Mouse (Mus musculus) heart, embryonic 15.5 days (tissue): ENCODE data around the gene Ttc12. TPM values are rescaled to one million over a fixed set of nuclear protein-coding genes. Genes with fewer than 3 reads are reported as not detected.

Source experiments
- ATAC-seq: fragments of 200-750 bp; cut with Nextera tagmentation; replicated peaks from 2 replicates; pipeline ENCODE4 v1.8.0; 2017; ENCODE audit warnings: low read depth, moderate TSS enrichment; ENCODE audit not compliant: insufficient number of reproducible peaks, insufficient read depth, low FRiP score
- H3K27ac ChIP-seq: fragments of 300-500 bp; sonication (generic); 2 replicates; pipeline ENCODE4 v1.5.1; 2015; ENCODE audit warnings: mild to moderate bottlenecking, inconsistent platforms
- H3K27me3 ChIP-seq: fragments of 300-500 bp; sonication (generic); 2 replicates; pipeline ENCODE4 v1.6.1; 2015; ENCODE audit warnings: inconsistent platforms
- H3K36me3 ChIP-seq: fragments of 300-500 bp; sonication (generic); 2 replicates; pipeline ENCODE4 v1.6.1; 2015; ENCODE audit warnings: mild to moderate bottlenecking, inconsistent platforms
- H3K4me1 ChIP-seq: fragments of 300-500 bp; sonication (generic); replicated peaks from 2 replicates; pipeline ENCODE4 v1.6.1; 2015; ENCODE audit warnings: inconsistent platforms
- H3K4me2 ChIP-seq: fragments of 300-500 bp; sonication (generic); 2 replicates; pipeline ENCODE4 v1.6.1; 2015; ENCODE audit warnings: inconsistent platforms, mild to moderate bottlenecking, moderate library complexity
- H3K4me3 ChIP-seq: fragments of 300-500 bp; sonication (generic); 2 replicates; pipeline ENCODE4 v1.5.1; 2015; ENCODE audit warnings: mild to moderate bottlenecking, inconsistent platforms
- H3K9ac ChIP-seq: fragments of 300-500 bp; sonication (generic); 2 replicates; pipeline ENCODE4 v1.6.1; 2015; ENCODE audit warnings: mild to moderate bottlenecking, inconsistent platforms
- H3K9me3 ChIP-seq: fragments of 300-500 bp; sonication (generic); replicated peaks from 2 replicates; pipeline ENCODE4 v1.6.1; 2016; ENCODE audit warnings: inconsistent platforms
- WGBS: fragments of 180-500 bp; shearing (Covaris S2); methylation state at CpG from one replicate; pipeline ENCODE4 v1.1.7; 2015; ENCODE audit warnings: mixed read lengths; 5-methylcytosine and 5-hydroxymethylcytosine counted together
- polyA plus RNA-seq: library from polyadenylated mRNA; unstranded; fragments of >200 nt; fragmentation: Nextera tagmentation; extraction: Ambion mirVana; gene quantifications from 2 replicates; pipeline ENCODE4 v1.2.1, GENCODE M21; 2015

Ttc12 gene
- polyA plus RNA-seq, 1 experiment from 2014 or later: 2.1 TPM

- ATAC-seq: no peak
- H3K9me3 ChIP-seq: no peaks in the 10 kb centered on the region
- WGBS: 85% methylated on average over 9 of the region's 9 CpGs
These were observed 37.9 kb upstream of the Ttc12 start for GRCm38 (mm10) chr9:49523881-49524280.

DNA sequence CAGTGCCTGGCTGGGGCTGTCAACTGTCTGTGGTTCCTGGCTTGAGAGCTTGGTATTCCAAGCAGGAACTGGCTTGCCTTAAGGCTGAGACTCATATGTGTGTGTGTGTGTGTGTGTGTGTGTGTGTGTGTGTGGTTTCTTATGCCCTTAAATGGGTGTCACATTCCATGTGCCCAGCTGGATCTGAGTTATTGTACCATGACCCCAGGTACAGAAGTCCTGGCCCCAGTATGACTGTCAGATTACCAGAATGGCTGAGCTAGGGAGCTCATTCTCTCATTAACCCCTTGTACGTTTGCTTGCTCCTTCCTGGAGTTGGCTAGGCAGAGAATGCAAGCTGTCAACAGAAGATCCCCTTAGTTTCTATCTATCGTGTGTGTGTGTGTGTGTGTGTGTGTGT is 28.3 kb upstream of the Ttc12 start:
- Histone ChIP-seq H3K4me2 (no peak overlapping the region), H3K9ac (no peak overlapping the region), H3K27ac (no peak overlapping the region), H3K4me3 (no peak overlapping the region), H3K27me3 (no peaks in the 10 kb centered on the region), H3K9me3 (no peaks in the 10 kb centered on the region), H3K4me1 (no peaks in the 10 kb centered on the region), H3K36me3 (peaks cover 11% of the 10 kb centered on the region; the same call in 1 of the 2 replicates)
- WGBS: 73% methylated on average over 2 of the region's 2 CpGs
- ATAC-seq: no peak

More at GRCm38 (mm10) chr9:49523881-49524280, 37.9 kb upstream of the Ttc12 start:
- H3K27ac ChIP-seq: no peak overlapping the region
- no peak overlapping the region for H3K4me3 ChIP-seq
- H3K36me3 ChIP-seq: peaks cover 11% of the 10 kb centered on the region; the same call in 1 of the 2 replicates
- no peaks in the 10 kb centered on the region for H3K27me3 ChIP-seq
- H3K4me2 ChIP-seq: no peak overlapping the region
- H3K4me1 ChIP-seq: peaks cover 4% of the 10 kb centered on the region; the same call in 1 of the 2 replicates
- H3K9ac ChIP-seq: no peak overlapping the region

GRCm38 (mm10) chr9:49510666-49511065 is 24.6 kb upstream of the Ttc12 start:
- no peak overlapping the region for H3K9ac ChIP-seq
- ATAC-seq: no peak
- H3K4me3 ChIP-seq: no peak overlapping the region
- 91% methylated on average over 4 of the region's 4 CpGs for WGBS
- H3K27ac ChIP-seq: no peak overlapping the region
- H3K4me2 ChIP-seq: no peak overlapping the region
- H3K36me3 ChIP-seq: peaks cover 32% of the 10 kb centered on the region; the same call in 1 of the 2 replicates
- H3K4me1 ChIP-seq: no peaks in the 10 kb centered on the region
- no peaks in the 10 kb centered on the region for H3K27me3 ChIP-seq
- no peaks in the 10 kb centered on the region for H3K9me3 ChIP-seq

- Histone ChIP-seq H3K27ac (no peak overlapping the region), H3K27me3 (no peaks in the 10 kb centered on the region), H3K9ac (no peak overlapping the region), H3K9me3 (no peaks in the 10 kb centered on the region), H3K36me3 (peaks cover 32% of the 10 kb centered on the region; the same call in 1 of the 2 replicates), H3K4me1 (no peaks in the 10 kb centered on the region), H3K4me3 (no peak overlapping the region), H3K4me2 (no peak overlapping the region)
- WGBS: 91% methylated on average over 8 of the region's 8 CpGs
- no peak for ATAC-seq
These were observed 23.6 kb upstream of the Ttc12 start for GRCm38 (mm10) chr9:49509628-49510027.

DNA sequence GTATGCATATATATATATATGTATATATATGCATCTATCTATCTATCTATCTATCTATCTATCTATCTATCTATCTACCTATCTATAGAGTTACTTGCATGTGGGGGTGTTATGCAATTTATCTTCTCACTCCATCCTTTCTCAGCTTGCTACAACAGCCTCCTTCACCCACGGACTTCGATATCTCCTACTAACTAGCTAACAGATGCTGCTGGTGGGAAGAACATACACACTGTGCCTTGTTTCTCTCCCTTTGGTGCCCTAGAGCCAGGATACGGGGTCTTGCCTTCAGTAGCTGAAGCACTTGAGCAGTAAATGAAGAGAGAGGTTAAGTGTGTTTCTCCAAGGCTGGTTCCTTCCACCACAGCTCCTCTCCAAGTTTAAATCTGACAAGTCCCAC is 23.1 kb upstream of the Ttc12 start:
- H3K36me3 ChIP-seq: peaks cover 32% of the 10 kb centered on the region; the same call in 1 of the 2 replicates

DNA sequence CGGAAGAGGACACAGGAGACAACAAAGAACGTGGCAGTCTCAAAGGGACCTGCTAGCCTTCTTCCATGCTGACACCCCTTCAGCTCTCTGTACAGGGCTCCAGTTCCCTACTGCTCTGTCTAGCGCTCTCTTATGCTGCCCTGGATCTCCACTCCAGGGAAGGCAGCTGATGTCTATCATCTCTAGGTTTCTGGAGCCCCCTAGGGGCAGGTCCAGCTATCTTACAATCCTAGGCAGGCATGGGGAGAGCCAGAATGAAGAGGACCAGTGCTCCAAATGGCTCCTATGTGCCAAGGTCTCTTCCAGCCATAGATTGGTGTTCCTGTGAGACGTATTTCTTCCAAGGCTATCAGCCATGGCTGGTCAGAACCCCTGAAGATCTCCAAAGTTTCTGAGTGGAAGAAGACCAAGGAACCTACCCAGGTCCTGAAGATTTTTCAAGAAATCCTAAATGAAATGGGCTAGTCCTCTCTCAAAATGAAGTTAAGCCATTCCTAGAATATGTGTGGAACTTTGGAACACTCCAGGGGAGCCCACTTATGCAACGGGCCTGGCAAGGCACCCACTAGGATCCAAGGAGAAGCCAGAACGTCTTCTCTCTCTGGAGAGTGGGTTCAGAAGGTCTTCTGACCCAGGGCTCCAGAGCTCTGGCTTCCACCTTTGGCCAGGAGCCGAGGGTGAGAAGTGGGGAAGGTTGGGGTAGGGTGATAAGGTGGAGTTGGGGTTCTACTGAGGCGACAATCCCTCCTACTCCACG is 22.0 kb upstream of the Ttc12 start:
- Histone ChIP-seq H3K4me2 (no peak overlapping the region), H3K9ac (no peak overlapping the region), H3K4me1 (no peaks in the 10 kb centered on the region), H3K27me3 (no peaks in the 10 kb centered on the region), H3K4me3 (no peak overlapping the region), H3K9me3 (no peaks in the 10 kb centered on the region), H3K27ac (no peak overlapping the region), H3K36me3 (peaks cover 32% of the 10 kb centered on the region; the same call in 1 of the 2 replicates)
- ATAC-seq: 0 out of 2 replicates have a peak, but pooled peaks have one; percentile 15
- 79% methylated on average over 9 of the region's 9 CpGs for WGBS

More for the DNA sequence above, 23.1 kb upstream of the Ttc12 start:
- Histone ChIP-seq H3K27me3 (no peaks in the 10 kb centered on the region), H3K4me1 (no peaks in the 10 kb centered on the region), H3K4me3 (no peak overlapping the region), H3K9me3 (no peaks in the 10 kb centered on the region), H3K27ac (no peak overlapping the region), H3K4me2 (no peak overlapping the region), H3K9ac (no peak overlapping the region)
- no peak for ATAC-seq
- 89% methylated on average over 3 of the region's 3 CpGs for WGBS

DNA sequence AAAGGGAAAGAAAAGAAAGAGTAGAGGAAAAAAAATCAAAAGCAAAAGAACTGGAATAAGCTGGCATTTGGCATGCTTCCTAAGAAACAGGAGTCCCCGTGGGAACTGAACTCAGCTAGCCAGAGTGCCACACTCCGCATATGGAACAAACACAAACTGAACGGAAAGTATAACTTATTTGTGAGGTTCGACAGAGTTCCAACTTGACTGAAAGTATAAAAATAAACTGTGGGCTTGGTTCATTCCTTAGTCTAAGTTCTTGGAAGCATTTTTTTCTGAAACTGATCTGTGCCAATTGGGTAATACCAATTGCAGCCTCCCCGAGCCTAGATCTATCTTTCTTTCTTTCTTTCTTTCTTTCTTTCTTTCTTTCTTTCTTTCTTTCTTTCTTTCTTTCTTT is 18.6 kb upstream of the Ttc12 start:
- Histone ChIP-seq H3K9ac (no peak overlapping the region), H3K4me2 (no peak overlapping the region), H3K27ac (no peak overlapping the region), H3K9me3 (no peaks in the 10 kb centered on the region), H3K36me3 (peaks cover 29% of the 10 kb centered on the region; the same call in 1 of the 2 replicates), H3K4me3 (no peak overlapping the region), H3K27me3 (no peaks in the 10 kb centered on the region), H3K4me1 (no peaks in the 10 kb centered on the region)
- no peak for ATAC-seq
- 67% methylated on average over 5 of the region's 5 CpGs for WGBS

- no peak overlapping the region for H3K9ac ChIP-seq
- no peaks in the 10 kb centered on the region for H3K27me3 ChIP-seq
- no peak overlapping the region for H3K4me3 ChIP-seq
- no peak for ATAC-seq
- WGBS: 81% methylated on average over 4 of the region's 4 CpGs
- no peaks in the 10 kb centered on the region for H3K9me3 ChIP-seq
- H3K27ac ChIP-seq: no peak overlapping the region
- H3K36me3 ChIP-seq: peaks cover 14% of the 10 kb centered on the region; the same call in 1 of the 2 replicates
- H3K4me2 ChIP-seq: no peak overlapping the region
- no peaks in the 10 kb centered on the region for H3K4me1 ChIP-seq
These were observed 16.2 kb upstream of the Ttc12 start for GRCm38 (mm10) chr9:49502245-49502644.

DNA sequence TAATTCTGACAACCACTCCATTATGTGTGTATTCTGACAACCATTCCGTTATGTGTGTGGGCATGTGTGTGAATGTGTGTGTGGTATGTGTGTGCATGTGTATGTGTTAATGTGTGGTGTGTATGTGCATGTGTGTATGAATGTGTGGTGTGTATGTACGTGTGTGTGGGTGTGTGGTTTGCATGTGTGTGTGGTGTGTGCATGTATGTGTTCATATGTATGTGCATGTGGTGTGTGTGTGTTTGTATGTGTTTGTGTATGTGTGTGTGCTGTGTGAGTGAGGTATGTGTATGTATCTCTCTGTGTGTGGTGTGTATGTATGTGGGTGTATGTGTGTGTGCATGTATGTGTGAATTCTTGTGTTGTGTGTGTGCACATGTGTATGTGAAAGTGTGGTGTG is 13.9 kb upstream of the Ttc12 start:
- ATAC-seq: no peak
- Histone ChIP-seq H3K27me3 (no peaks in the 10 kb centered on the region), H3K9me3 (no peaks in the 10 kb centered on the region), H3K9ac (no peak overlapping the region), H3K4me2 (no peak overlapping the region), H3K36me3 (no peaks in the 10 kb centered on the region; the same call in 1 of the 2 replicates), H3K4me3 (no peak overlapping the region), H3K27ac (no peak overlapping the region), H3K4me1 (no peaks in the 10 kb centered on the region)
- 84% methylated on average over 2 of the region's 2 CpGs for WGBS

DNA sequence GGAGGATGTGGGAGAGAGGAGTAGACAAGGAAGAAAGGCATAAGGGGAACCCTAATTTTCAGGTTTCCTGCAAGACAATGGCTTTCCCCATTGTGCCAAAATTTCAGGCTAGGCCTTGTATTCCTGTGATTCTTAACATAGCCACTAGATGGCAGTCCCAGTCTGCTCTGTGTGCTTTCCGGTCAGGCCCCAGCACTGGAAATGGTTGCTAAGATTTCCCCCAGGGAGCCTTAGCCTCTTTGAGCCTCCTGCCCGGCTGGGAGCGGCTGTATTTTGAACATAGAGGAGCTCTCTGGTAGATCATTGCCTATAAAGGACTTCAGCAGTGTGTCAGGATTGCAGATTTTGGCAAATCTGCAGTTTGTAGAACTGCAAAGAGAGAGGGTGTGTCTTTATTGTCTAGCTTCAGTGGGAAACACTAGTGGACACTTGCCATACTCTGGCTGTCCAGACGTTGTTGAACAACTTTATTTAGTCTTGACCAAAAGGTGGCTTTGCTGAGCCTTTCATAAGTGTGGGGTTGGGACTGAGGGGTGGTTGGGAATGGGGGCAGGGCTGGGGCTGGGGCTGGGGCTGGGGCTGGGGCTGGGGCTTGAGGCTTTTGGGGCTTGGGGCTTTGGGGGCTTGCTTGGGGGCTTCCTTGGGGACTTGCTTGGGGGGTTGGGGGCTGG is 8.1 kb upstream of the Ttc12 start:
- 0 out of 2 replicates have a peak, but pooled peaks cover 2% of the 10 kb centered on the region for H3K4me1 ChIP-seq
- 2% methylated on average over 4 of the region's 4 CpGs for WGBS
- H3K4me2 ChIP-seq: no peak overlapping the region
- ATAC-seq: no peak; the same call in 1 of the 2 replicates
- H3K9me3 ChIP-seq: no peaks in the 10 kb centered on the region
- H3K4me3 ChIP-seq: no peak overlapping the region
- H3K36me3 ChIP-seq: no peaks in the 10 kb centered on the region
- no peak overlapping the region for H3K9ac ChIP-seq
- H3K27ac ChIP-seq: no peak overlapping the region
- H3K27me3 ChIP-seq: 0 out of 2 replicates have a peak, but pooled peaks cover 3% of the 10 kb centered on the region

GRCm38 (mm10) chr9:49490609-49491008 is 4.6 kb upstream of the Ttc12 start:
- Histone ChIP-seq H3K9ac (no peak overlapping the region), H3K36me3 (no peaks in the 10 kb centered on the region), H3K27me3 (0 out of 2 replicates have a peak, but pooled peaks cover 3% of the 10 kb centered on the region), H3K9me3 (no peaks in the 10 kb centered on the region), H3K4me3 (no peak overlapping the region), H3K27ac (no peak overlapping the region), H3K4me1 (0 out of 2 replicates have a peak, but pooled peaks cover 7% of the 10 kb centered on the region), H3K4me2 (no peak overlapping the region)
- ATAC-seq: no peak
- 76% methylated on average over 4 of the region's 4 CpGs for WGBS
